Mouse (Mus musculus) hindbrain, postnatal 0 days (tissue): ENCODE data around the gene Rnf114. TPM values are rescaled to one million over a fixed set of nuclear protein-coding genes. Genes with fewer than 3 reads are reported as not detected.
A peak's percentile ranks its signal among the peaks of the same experiment; 100 is the strongest.

Source experiments
- ATAC-seq: fragments of 200-750 bp; cut with Nextera tagmentation; 2 replicates; pipeline ENCODE4 v1.8.0; 2017; ENCODE audit warnings: mild to moderate bottlenecking, moderate TSS enrichment, moderate library complexity
- DNase-seq: peaks from one replicate; pipeline ENCODE4 v3.0.0-alpha.2; 2015; ENCODE audit warnings: low spot score
- H3K27ac ChIP-seq: fragments of 300-500 bp; sonication (generic); 2 replicates; pipeline ENCODE4 v1.5.1; 2014; ENCODE audit warnings: mild to moderate bottlenecking
- H3K27me3 ChIP-seq: fragments of 300-500 bp; sonication (generic); 2 replicates; pipeline ENCODE4 v1.6.1; 2014; ENCODE audit warnings: low read length, mixed read lengths; ENCODE audit not compliant: insufficient read depth
- H3K36me3 ChIP-seq: fragments of 300-500 bp; sonication (generic); 2 replicates; pipeline ENCODE4 v1.6.1; 2014; ENCODE audit warnings: low read length, mixed read lengths; ENCODE audit not compliant: insufficient read depth
- H3K4me1 ChIP-seq: fragments of 300-500 bp; sonication (generic); 2 replicates; pipeline ENCODE4 v1.6.1; 2014; ENCODE audit warnings: antibody characterized with exemption, low read length, mixed read lengths; ENCODE audit not compliant: insufficient read depth
- H3K4me2 ChIP-seq: fragments of 300-500 bp; sonication (generic); 2 replicates; pipeline ENCODE4 v1.6.1; 2014; ENCODE audit warnings: low read depth, mild to moderate bottlenecking, low read length, moderate library complexity, mixed read lengths
- H3K4me3 ChIP-seq: fragments of 300-500 bp; sonication (generic); 2 replicates; pipeline ENCODE4 v1.5.1; 2014; ENCODE audit warnings: low read length
- H3K9ac ChIP-seq: fragments of 300-500 bp; sonication (generic); replicated peaks from 2 replicates; pipeline ENCODE4 v1.6.1; 2014; ENCODE audit warnings: mild to moderate bottlenecking, low read length, moderate library complexity, mixed read lengths
- H3K9me3 ChIP-seq: fragments of 300-500 bp; sonication (generic); 2 replicates; pipeline ENCODE4 v1.6.1; 2016; ENCODE audit warnings: low read length, mixed read lengths
- CTCF ChIP-seq: IDR thresholded peaks from 2 replicates; pipeline ENCODE4 v1.5.1; 2016; ENCODE audit warnings: antibody characterized with exemption, control low read depth, low read depth
- WGBS: fragments of 180-500 bp; shearing (Covaris S2); extraction: QIAGEN DNeasy Blood & Tissue Kit; methylation state at CpG from one replicate; pipeline ENCODE4 v1.1.7; 2014; 5-methylcytosine and 5-hydroxymethylcytosine counted together
- polyA plus RNA-seq: library from polyadenylated mRNA; unstranded; fragments of >200 nt; fragmentation: Nextera tagmentation; extraction: Ambion mirVana; gene quantifications from 2 replicates; pipeline ENCODE4 v1.2.1, GENCODE M21; 2015
- total RNA-seq: library from RNA; depleted of rRNA; stranded (reverse); fragments of >200 nt; gene quantifications from 2 replicates; pipeline ENCODE4 v1.2.3, GENCODE M21; 2014

The Rnf114 gene
- total and polyA plus RNA-seq, 2 experiments from 2014 or later = 85.8 to 89.6 TPM

- H3K27ac ChIP-seq = 0 out of 2 replicates have a peak overlapping the region, but pooled peaks have one; percentile 11
- no peaks in the 10 kb centered on the region for H3K27me3 ChIP-seq
- peaks cover 21% of the 10 kb centered on the region for H3K36me3 ChIP-seq
- WGBS = 51% methylated on average over 4 of the region's 4 CpGs
- H3K4me2 ChIP-seq = no peak overlapping the region
- H3K4me3 ChIP-seq = no peak overlapping the region
- ATAC-seq (no peak), DNase-seq (peak; percentile 47)
- no peak for TF ChIP-seq CTCF
- H3K4me1 ChIP-seq = peaks cover 13% of the 10 kb centered on the region
- no peaks in the 10 kb centered on the region for H3K9me3 ChIP-seq
- H3K9ac ChIP-seq = no peak overlapping the region
Measured at GRCm38 (mm10) chr2:167482681-167483080, 9.8 kb upstream of the Rnf114 start.

GRCm38 (mm10) chr2:167483081-167483826 is 9.2 kb upstream of the Rnf114 start:
- no peak overlapping the region for H3K9ac ChIP-seq
- DNase-seq (no peak), ATAC-seq (no peak)
- H3K27me3 ChIP-seq = no peaks in the 10 kb centered on the region
- H3K4me2 ChIP-seq = no peak overlapping the region
- WGBS = 90% methylated on average over 27 of the region's 27 CpGs
- H3K4me1 ChIP-seq = peaks cover 13% of the 10 kb centered on the region
- H3K4me3 ChIP-seq = no peak overlapping the region
- no peak for TF ChIP-seq CTCF
- peaks cover 21% of the 10 kb centered on the region for H3K36me3 ChIP-seq
- 0 out of 2 replicates have a peak overlapping the region, but pooled peaks have one; percentile 11 for H3K27ac ChIP-seq
- H3K9me3 ChIP-seq = no peaks in the 10 kb centered on the region

DNA sequence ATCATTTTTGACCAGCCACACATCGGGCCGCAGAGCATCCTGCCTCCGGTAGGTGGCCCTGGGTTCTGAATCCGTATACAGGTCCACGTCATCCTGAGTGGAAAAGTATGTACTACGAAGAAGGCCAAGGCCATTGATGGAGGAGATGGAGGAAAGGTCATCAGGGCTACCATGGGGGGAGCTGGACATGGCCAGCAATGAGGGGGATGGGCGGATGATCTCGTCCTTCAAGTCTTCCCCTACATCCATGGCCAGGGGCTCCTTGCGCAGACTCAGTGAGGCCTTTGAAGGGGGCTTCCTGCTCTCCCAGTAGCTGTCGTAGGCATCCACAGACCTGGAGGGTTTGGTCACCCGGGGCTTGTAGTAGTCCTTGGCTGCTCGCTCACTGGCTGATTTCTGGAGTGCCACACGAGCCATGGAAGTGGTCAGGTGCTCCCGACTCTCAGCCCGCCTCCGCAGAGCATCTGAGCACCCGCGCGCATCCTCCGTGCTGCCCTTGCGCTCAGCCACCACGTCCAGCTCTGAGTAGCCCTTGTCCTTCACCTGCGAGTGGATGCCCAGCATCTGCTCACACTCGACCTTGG is 8.5 kb upstream of the Rnf114 start:
- Histone ChIP-seq H3K4me2 (no peak overlapping the region), H3K36me3 (peaks cover 21% of the 10 kb centered on the region), H3K27ac (no peak overlapping the region), H3K9ac (no peak overlapping the region), H3K4me1 (peaks cover 13% of the 10 kb centered on the region), H3K27me3 (no peaks in the 10 kb centered on the region), H3K4me3 (no peak overlapping the region), H3K9me3 (no peaks in the 10 kb centered on the region)
- no peak for TF ChIP-seq CTCF
- 93% methylated on average over 24 of the region's 24 CpGs for WGBS
- ATAC-seq (no peak), DNase-seq (no peak)

- no peak for ATAC-seq
- no peak overlapping the region for H3K9ac ChIP-seq
- WGBS = 87% methylated on average over 11 of the region's 11 CpGs
Measured at GRCm38 (mm10) chr2:167484932-167485331, 7.5 kb upstream of the Rnf114 start.

DNA sequence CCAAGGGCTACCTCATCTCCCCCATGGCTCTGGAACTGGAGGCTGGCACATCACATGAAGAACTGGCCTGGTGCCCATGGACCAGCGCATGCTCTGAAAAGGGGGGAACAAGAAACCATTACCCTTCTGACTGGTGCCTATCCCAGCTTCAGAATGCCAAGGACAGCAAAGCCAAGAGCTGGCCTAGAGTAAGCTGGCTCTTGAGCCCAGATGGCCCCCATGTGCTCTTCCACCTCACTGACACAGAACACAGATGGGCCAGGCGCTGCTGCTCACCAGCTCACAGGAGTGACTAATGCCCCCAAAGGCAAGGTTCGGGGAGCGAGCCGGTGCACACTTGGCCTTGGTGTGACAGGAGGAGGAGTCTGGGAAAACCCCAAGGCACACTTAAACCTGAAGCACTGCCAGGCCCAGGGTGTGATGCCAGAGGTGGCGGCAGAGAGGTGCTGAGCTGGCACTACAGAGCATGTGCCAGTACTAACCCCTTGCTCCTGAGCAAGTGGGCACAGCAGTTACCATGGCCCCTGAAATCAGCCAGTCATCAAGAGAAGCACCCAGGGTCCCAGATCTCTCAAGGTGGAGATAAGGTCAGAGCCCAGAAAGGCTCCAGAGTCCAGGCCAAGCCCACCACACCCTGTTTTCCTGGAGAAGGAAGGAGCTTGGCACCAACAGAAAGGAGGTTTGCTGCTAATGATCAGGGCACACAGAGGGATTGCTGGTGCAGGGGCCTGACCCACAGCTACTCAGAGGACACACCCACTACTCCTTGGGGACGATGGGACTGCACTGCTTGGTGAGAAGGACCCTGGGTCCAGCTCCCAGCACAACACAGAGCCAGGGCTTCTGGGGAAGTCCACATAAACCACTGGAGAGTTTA is 6.7 kb upstream of the Rnf114 start:
- ATAC-seq (peak; percentile 91), DNase-seq (peak; percentile 86)
- peak; percentile 47 for TF ChIP-seq CTCF
- Histone ChIP-seq H3K9ac (0 out of 2 replicates have a peak overlapping the region, but pooled peaks have one; percentile 10), H3K4me1 (peaks cover 16% of the 10 kb centered on the region), H3K4me2 (no peak overlapping the region), H3K36me3 (peaks cover 21% of the 10 kb centered on the region), H3K27me3 (no peaks in the 10 kb centered on the region), H3K9me3 (no peaks in the 10 kb centered on the region), H3K4me3 (no peak overlapping the region), H3K27ac (peak overlapping the region; percentile 78)
- WGBS = 47% methylated on average over 7 of the region's 7 CpGs

More at GRCm38 (mm10) chr2:167484932-167485331, 7.5 kb upstream of the Rnf114 start:
- peak overlapping the region; percentile 70 for H3K27ac ChIP-seq
- H3K36me3 ChIP-seq = peaks cover 21% of the 10 kb centered on the region
- no peak for DNase-seq
- H3K27me3 ChIP-seq = no peaks in the 10 kb centered on the region
- 0 out of 2 replicates have a peak overlapping the region, but pooled peaks have one; percentile 3 for H3K4me2 ChIP-seq
- no peak overlapping the region for H3K4me3 ChIP-seq
- peaks cover 13% of the 10 kb centered on the region for H3K4me1 ChIP-seq
- no peak for TF ChIP-seq CTCF
- no peaks in the 10 kb centered on the region for H3K9me3 ChIP-seq

DNA sequence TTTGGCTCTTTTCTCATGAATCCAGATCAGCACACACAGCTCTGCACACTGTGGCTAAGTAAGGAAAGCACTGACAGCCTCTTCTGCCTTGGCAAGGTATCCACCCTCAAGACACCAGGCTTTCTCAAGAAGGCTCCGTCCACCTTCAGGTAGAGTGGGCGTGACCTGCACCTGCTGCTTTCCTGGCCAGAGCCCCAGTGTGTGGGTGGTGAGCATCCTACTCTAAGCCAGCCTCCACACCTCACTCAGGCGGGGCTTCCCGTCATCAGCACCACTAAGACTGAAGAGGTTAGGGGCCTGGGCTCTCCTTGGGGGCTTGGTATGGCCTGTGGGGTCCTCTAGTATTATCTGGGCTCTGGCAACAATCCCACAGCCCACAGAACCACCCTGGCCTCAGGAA is 5.9 kb upstream of the Rnf114 start:
- DNase-seq (no peak), ATAC-seq (no peak)
- no peaks in the 10 kb centered on the region for H3K27me3 ChIP-seq
- H3K9me3 ChIP-seq = no peaks in the 10 kb centered on the region
- no peak overlapping the region for H3K4me2 ChIP-seq
- H3K27ac ChIP-seq = peak overlapping the region; percentile 78; the same call in 1 of the 2 replicates
- H3K4me1 ChIP-seq = peaks cover 24% of the 10 kb centered on the region
- H3K9ac ChIP-seq = no peak overlapping the region
- TF ChIP-seq CTCF = no peak
- peaks cover 21% of the 10 kb centered on the region for H3K36me3 ChIP-seq
- WGBS = 82% methylated on average over 4 of the region's 4 CpGs
- no peak overlapping the region for H3K4me3 ChIP-seq
